Mouse (Mus musculus) intestine, postnatal 0 days (tissue): ENCODE results near the gene Rora. TPM values are rescaled to one million over a fixed set of nuclear protein-coding genes. Genes with fewer than 3 reads are reported as not detected.

ENCODE experiments used
- ATAC-seq: fragments of 200-750 bp; cut with Nextera tagmentation; 2 replicates; pipeline ENCODE4 v1.8.0; 2017; ENCODE audit warnings: mild to moderate bottlenecking, moderate TSS enrichment, moderate library complexity
- H3K27ac ChIP-seq: fragments of 300-500 bp; sonication (generic); 2 replicates; pipeline ENCODE4 v1.5.1; 2014; ENCODE audit warnings: mild to moderate bottlenecking, low read depth, low read length, moderate library complexity
- H3K27me3 ChIP-seq: fragments of 300-500 bp; sonication (generic); replicated peaks from 2 replicates; pipeline ENCODE4 v1.6.1; 2014; ENCODE audit warnings: low read length, mixed read lengths; ENCODE audit not compliant: control insufficient read depth, insufficient read depth
- H3K36me3 ChIP-seq: fragments of 300-500 bp; sonication (generic); 2 replicates; pipeline ENCODE4 v1.6.1; 2014; ENCODE audit warnings: mild to moderate bottlenecking, moderate library complexity; ENCODE audit not compliant: control insufficient read depth, insufficient read depth
- H3K4me1 ChIP-seq: fragments of 300-500 bp; sonication (generic); replicated peaks from 2 replicates; pipeline ENCODE4 v1.6.1; 2014; ENCODE audit warnings: antibody characterized with exemption, low read length, mixed read lengths; ENCODE audit not compliant: control insufficient read depth, insufficient read depth
- H3K4me2 ChIP-seq: fragments of 300-500 bp; sonication (generic); replicated peaks from 2 replicates; pipeline ENCODE4 v1.6.1; 2014; ENCODE audit warnings: low read depth, mild to moderate bottlenecking, moderate library complexity
- H3K4me3 ChIP-seq: fragments of 300-500 bp; sonication (generic); 2 replicates; pipeline ENCODE4 v1.5.1; 2014; ENCODE audit warnings: low read depth, low read length
- H3K9ac ChIP-seq: fragments of 300-500 bp; sonication (generic); 2 replicates; pipeline ENCODE4 v1.6.1; 2014; ENCODE audit warnings: mild to moderate bottlenecking, low read depth, low read length
- H3K9me3 ChIP-seq: fragments of 300-500 bp; sonication (generic); 2 replicates; pipeline ENCODE4 v1.6.1; 2016; ENCODE audit warnings: mixed run types; ENCODE audit not compliant: control insufficient read depth
- CTCF ChIP-seq: sonication (generic); IDR thresholded peaks from 2 replicates; pipeline ENCODE4 v1.5.1; 2016; ENCODE audit warnings: low read depth, mild to moderate bottlenecking, control low read depth, antibody characterized with exemption, moderate library complexity
- WGBS: fragments of 180-500 bp; shearing (Covaris S2); extraction: QIAGEN DNeasy Blood & Tissue Kit; methylation state at CpG from one replicate; pipeline ENCODE4 v1.1.7; 2014; 5-methylcytosine and 5-hydroxymethylcytosine counted together
- polyA plus RNA-seq: library from polyadenylated mRNA; unstranded; fragments of >200 nt; fragmentation: Nextera tagmentation; extraction: Ambion mirVana; gene quantifications from 2 replicates; pipeline ENCODE4 v1.2.1, GENCODE M21; 2015

Rora gene
- polyA plus RNA-seq, 1 experiment from 2014 or later = 4.7 TPM

DNA sequence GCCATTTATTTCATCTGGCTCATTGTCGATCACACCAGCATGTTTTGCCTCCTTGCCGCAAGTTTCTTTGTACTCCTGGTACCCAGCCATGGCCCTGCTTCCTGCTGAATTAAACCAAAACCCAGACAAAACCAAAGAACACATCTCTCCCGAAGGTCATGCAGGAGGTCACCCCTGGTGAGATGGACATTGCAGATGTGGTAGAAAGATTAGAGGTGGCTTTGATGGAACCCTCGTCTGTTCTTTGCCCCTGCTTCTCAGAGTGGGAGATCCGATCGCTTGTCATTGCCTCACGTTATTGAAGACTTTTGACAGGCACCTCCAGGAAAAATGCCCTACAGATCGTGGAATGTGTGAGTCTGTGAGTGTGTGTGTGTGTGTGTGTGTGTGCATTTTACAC is 616.8 kb downstream of the Rora start:
- Histone ChIP-seq H3K9ac (no peak overlapping the region), H3K9me3 (no peaks in the 10 kb centered on the region), H3K27me3 (no peaks in the 10 kb centered on the region), H3K27ac (no peak overlapping the region), H3K4me2 (no peak overlapping the region), H3K4me3 (no peak overlapping the region), H3K36me3 (no peaks in the 10 kb centered on the region), H3K4me1 (no peaks in the 10 kb centered on the region)
- 80% methylated on average over 8 of the region's 8 CpGs for WGBS
- TF ChIP-seq CTCF = no peak
- no peak for ATAC-seq

DNA sequence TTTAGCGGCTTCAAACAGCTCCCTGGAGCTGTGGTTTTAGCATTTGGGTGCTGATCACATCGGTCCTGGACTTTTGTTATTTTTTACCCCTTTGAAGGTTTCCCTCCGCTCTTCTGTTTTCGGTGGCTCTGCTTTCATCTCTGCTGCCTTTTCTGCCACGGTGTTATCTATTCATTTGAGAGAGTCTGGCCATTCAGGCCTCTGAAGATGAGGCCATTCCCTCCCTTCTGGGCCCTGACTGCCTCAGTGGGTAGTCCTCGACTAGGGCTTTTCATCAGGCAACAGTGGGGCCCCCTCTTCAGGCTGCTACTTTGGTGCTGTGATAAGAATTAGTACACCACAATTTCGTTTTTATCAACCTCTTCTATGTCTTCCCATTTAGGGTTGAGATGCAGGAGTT is 617.3 kb downstream of the Rora start:
- ATAC-seq = no peak
- H3K27me3 ChIP-seq = no peaks in the 10 kb centered on the region
- no peak overlapping the region for H3K4me3 ChIP-seq
- no peaks in the 10 kb centered on the region for H3K36me3 ChIP-seq
- H3K4me1 ChIP-seq = no peaks in the 10 kb centered on the region
- 52% methylated on average over 7 of the region's 7 CpGs for WGBS
- no peak for TF ChIP-seq CTCF
- H3K9ac ChIP-seq = no peak overlapping the region
- no peak overlapping the region for H3K4me2 ChIP-seq
- no peaks in the 10 kb centered on the region for H3K9me3 ChIP-seq
- H3K27ac ChIP-seq = no peak overlapping the region

DNA sequence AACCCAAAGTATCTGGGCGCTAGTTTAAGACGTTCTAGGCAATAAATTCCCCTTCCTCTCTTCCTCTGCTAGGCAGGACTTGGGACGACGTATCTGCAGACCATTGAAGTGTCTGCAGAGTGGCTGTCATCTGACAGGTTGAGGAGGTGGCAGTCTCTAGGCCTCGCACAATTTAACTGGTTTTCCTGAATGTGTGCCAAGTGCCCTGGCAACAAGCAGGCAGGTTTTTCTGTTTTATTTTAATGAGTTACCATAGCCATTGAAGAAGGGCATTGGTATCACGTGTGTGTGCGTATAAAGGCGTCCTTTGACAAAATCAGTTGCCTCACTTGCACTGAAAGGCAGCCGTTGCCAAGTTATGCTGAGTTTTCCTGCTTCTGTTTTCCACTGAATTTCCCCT is 619.3 kb downstream of the Rora start:
- no peak for TF ChIP-seq CTCF
- no peaks in the 10 kb centered on the region for H3K9me3 ChIP-seq
- H3K4me3 ChIP-seq = no peak overlapping the region
- 73% methylated on average over 9 of the region's 9 CpGs for WGBS
- H3K27me3 ChIP-seq = no peaks in the 10 kb centered on the region
- no peak overlapping the region for H3K9ac ChIP-seq
- no peak for ATAC-seq
- no peaks in the 10 kb centered on the region for H3K4me1 ChIP-seq
- no peaks in the 10 kb centered on the region for H3K36me3 ChIP-seq
- H3K4me2 ChIP-seq = no peak overlapping the region
- no peak overlapping the region for H3K27ac ChIP-seq

DNA sequence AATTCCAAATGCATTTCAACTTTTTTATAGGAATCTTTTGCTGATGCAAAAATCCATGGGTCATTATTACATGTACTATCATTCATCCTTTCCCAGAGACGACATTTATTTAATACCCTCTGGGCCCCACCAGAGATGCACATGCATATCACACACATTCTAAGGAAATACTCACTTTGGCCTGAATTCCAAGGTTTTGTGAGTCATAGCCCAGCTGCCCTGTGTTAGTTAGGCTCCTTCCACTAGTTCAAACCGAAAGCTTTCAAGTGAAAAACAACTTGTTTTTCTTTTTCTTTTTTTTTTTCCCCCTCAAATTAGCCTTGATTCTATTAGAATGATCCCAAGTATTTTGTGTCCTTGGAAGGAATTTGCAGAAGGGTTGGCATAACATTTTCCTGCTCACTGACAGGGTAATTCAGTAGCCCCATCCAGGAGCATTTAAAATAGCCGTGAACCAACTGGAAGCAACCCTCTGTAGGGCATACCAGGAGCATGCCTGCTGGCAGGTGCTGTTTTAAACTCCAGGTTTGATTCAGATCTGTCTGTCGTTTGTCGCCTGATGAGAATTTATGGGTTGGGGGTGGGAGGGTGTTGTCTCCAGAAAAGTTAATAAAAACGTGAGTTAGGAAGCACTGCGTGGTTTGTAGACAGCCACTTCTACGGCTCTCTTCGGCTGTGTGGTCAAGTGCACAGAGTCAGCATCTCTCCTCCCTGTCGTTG is 621.3 kb downstream of the Rora start:
- no peaks in the 10 kb centered on the region for H3K9me3 ChIP-seq
- ATAC-seq = no peak
- no peak overlapping the region for H3K27ac ChIP-seq
- H3K4me3 ChIP-seq = no peak overlapping the region
- 58% methylated on average over 10 of the region's 10 CpGs for WGBS
- no peak overlapping the region for H3K4me2 ChIP-seq
- H3K36me3 ChIP-seq = no peaks in the 10 kb centered on the region
- no peaks in the 10 kb centered on the region for H3K4me1 ChIP-seq
- no peaks in the 10 kb centered on the region for H3K27me3 ChIP-seq
- H3K9ac ChIP-seq = no peak overlapping the region
- TF ChIP-seq CTCF = no peak

DNA sequence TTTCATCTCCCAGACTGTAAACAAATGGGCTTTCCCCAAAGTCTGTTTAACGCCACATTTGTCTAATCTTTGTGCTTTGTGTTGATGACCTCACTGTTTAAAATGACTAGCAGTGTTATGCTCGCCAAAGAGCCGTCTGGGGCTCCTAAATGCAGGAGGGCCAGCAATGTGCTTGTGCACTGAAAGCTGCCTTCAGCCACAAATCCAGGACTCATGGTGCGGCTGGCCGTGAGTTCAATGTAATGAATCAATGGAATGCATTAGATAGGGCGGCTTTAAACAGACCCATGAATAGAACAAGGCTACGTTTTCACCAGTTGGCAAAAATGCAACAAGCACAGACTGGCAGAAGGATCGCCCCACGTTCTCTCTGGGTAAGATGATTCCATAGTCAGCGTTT is 623.7 kb downstream of the Rora start:
- Histone ChIP-seq H3K9ac (no peak overlapping the region), H3K4me1 (no peaks in the 10 kb centered on the region), H3K27ac (no peak overlapping the region), H3K4me3 (no peak overlapping the region), H3K9me3 (no peaks in the 10 kb centered on the region), H3K27me3 (no peaks in the 10 kb centered on the region), H3K36me3 (no peaks in the 10 kb centered on the region), H3K4me2 (no peak overlapping the region)
- TF ChIP-seq CTCF = no peak
- 58% methylated on average over 10 of the region's 10 CpGs for WGBS
- no peak for ATAC-seq

DNA sequence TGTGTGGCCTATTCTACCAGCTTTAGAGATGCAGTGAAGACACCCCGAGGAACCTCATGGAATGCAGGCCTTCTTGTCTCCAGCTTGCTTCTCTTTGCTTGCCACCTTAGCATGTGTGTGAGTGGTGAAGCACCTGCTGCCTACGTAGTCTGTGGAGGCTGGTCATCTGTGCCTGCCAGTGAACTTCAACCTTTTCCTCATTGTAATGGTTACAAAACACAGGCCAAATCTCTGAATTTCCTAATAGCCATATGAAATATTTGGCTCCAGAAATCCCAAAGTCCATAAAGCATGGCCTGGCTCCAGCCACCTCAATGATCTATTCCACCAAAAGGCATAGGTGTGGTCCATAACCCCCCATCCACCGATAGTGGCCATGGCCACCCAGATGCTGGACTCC is 631.4 kb downstream of the Rora start:
- TF ChIP-seq CTCF = no peak
- H3K36me3 ChIP-seq = no peaks in the 10 kb centered on the region
- H3K27ac ChIP-seq = no peak overlapping the region
- no peaks in the 10 kb centered on the region for H3K4me1 ChIP-seq
- no peak overlapping the region for H3K4me3 ChIP-seq
- no peak for ATAC-seq
- WGBS = 78% methylated on average over 3 of the region's 3 CpGs
- H3K9me3 ChIP-seq = no peaks in the 10 kb centered on the region
- no peak overlapping the region for H3K4me2 ChIP-seq
- H3K27me3 ChIP-seq = 0 out of 2 replicates have a peak, but pooled peaks cover under 1% of the 10 kb centered on the region
- H3K9ac ChIP-seq = no peak overlapping the region
